Mouse (Mus musculus): ENCODE data around the gene St6galnac3.

Gene St6galnac3

DNA sequence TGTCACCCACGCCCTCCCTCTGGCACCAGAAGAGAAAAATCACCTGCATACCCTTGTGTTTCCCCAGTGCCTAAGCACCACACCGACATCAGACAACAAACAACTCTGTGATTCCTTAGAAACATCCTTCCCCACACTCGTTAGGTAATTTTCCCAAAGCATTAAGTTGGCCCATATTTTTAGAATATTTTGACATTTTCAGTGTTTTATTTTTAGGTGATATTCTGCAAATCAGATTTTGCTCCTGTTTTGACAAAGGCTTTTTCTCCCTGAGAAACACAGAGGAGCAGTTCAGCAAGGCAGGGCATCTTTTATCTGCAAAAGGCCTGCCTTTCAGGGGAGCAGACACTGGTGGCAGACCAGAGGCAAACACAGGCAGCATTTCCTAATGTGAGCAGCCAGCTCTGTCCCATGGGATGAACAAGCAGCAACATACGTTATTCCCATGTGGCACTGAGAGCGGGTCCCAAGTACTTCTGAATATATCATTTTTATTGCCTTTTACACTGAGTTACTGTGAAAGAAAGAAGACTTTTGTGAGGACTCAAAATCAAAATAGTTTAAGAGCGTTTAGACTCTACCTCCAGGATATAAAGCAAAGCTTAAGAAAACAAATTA, 199.7 kb downstream of the St6galnac3 start:
- DNase-seq (ENCODE audit: extremely low read depth, low read depth) = no peak

DNA sequence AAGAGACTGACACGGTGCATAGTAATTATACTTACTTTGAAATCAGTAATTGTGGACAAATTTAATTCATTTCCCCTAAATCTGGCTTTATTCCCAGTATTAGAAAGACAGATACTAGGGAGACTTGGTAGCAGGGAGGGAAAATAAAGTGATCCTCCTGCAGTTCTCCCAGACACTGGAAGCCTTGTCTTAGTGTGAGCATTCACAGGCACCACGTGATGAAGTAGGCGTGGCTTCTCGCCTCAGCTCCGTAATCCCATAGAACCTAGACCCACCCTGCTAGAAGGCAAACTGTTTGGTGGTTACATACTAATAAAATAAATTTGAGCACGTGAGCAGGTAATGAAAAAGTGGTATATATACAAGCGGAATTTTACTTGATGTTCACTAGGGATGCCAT, 208.1 kb downstream of the St6galnac3 start:
- no peak for DNase-seq (ENCODE audit: extremely low read depth, low read depth)

GRCm38 (mm10) chr3:153513501-153514060, 211.4 kb downstream of the St6galnac3 start:
- no peak for DNase-seq (ENCODE audit: extremely low read depth, low read depth)

DNA sequence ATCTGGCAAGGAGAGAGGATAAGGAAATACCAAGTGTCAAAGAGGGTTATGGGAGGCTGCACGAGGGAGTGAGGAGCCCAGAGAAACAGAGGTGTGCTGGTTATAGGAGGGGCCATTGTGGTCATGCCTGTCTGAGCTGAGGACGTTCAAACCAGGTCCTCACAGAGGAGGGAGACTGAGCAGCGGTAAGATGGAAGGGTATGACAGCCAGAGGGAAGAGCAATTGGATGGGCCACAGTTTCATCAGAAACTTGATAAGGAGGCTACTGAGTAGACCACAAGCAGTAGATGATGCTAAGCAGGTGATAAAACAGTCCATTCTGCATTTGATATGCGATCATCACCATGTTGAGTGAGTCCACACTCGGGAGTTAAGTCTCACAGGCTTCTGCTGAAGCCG, 212.4 kb downstream of the St6galnac3 start:
- DNase-seq (ENCODE audit: extremely low read depth, low read depth) = no peak

DNA sequence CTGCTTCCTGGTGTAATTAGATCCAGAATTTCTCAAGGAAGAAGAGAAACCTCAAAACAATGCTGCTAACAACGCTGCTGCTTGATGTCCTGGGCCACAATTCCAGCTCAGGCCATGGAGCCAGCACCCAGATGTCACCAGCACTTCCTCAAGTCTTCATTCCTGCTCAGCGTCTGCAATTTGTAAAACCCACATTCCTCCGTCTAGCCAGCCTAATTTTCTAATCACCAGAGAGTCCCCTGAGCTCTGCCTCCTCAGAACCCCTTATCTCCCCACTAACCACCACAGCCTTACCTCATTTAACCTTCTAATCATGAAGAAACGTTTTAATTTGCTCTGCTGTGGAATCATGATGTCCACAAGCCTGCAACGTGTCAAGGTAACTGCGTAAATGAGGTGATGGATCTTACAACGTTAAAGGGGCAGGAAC, 213.8 kb downstream of the St6galnac3 start:
- DNase-seq (ENCODE audit: extremely low read depth, low read depth) = peak; percentile 72

GRCm38 (mm10) chr3:153510048-153510630, 214.8 kb downstream of the St6galnac3 start:
- no peak for DNase-seq (ENCODE audit: extremely low read depth, low read depth)

DNA sequence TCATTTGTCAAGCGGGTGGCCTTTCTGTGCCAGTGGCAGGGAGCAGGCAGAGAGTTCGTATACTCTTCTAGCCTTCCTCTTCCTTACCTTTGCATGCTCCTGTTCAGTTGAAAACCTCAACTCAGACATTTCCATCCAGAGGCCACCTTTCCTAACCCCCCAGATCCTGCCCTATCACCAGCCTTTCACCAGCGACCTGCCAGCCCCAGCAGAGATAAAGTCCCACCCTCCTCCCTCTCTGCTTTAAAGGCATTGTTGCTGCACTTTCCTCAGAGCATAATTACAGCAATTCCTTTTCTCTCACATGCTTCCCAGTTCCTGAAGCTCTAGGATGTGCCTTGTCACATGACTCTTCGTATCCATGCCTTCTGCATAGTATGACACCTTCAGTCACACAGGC, 215.3 kb downstream of the St6galnac3 start:
- DNase-seq (ENCODE audit: extremely low read depth, low read depth) = no peak

DNA sequence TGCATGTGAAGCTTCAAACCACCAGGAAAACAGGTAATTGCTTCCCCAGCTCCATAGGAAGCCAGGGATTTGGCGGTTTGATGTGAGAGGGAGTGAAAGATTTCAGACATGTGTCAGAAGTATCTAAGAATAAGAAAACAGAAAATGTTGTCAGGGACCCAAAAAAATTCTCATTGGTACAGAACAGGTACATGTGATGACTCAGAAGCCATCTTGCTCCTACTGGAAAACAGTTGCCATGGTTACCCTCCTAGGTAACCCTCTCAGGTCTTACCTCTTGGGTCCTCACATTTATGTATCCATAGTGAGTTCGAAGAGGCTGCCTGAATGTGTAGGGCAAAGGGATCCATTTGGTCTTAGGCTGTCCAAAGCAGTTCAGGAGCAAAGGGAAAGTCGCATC, 215.9 kb downstream of the St6galnac3 start:
- DNase-seq (ENCODE audit: extremely low read depth, low read depth) = no peak

GRCm38 (mm10) chr3:153508592-153508991, 216.4 kb downstream of the St6galnac3 start:
- DNase-seq (ENCODE audit: extremely low read depth, low read depth) = no peak

GRCm38 (mm10) chr3:153507599-153507998, 217.4 kb downstream of the St6galnac3 start:
- DNase-seq (ENCODE audit: extremely low read depth, low read depth) = no peak

- DNase-seq (ENCODE audit: extremely low read depth, low read depth) = no peak
Measured at GRCm38 (mm10) chr3:153502488-153502887, 222.5 kb downstream of the St6galnac3 start.

- peak; percentile 36 for DNase-seq (ENCODE audit: extremely low read depth, low read depth)
Measured at GRCm38 (mm10) chr3:153501333-153501877, 223.6 kb downstream of the St6galnac3 start.

DNA sequence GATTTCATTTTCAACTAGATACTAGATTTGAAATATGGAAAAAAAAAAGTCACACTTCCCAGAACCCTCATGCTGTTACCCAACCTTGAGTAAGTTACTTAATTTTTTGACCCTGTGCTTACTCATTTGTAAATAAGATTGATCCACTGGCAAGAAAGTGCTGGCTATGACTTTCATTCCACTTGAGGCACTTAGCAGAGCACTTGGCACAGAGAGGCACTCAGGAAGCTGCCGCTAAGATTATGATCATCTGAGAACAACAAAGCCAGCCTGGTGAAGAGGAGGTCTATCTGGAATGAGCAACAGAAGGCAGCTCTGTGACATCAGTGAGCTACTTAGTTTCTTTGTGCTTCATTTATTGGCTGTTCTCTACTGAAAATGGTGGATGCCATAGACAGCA, 232.0 kb downstream of the St6galnac3 start:
- no peak for DNase-seq (ENCODE audit: extremely low read depth, low read depth)

DNA sequence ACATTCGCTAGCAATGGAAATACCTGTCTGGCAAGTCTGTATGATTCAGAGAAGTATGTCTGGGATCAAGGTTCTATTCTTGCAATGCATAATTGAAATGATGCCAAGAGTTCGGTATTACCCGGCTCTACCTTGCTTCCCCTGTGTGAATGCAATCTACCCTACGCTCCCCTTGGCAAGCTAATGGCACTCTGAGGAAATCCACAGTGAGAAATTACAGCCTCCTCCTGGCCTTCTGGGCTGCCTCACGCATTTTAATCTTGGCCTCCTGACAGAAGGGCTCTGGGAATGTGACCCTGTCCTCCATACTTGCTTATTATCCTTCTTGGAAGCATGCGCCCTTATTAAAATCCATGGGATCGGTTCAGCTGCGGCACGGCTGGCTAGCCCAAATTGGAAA, 235.3 kb downstream of the St6galnac3 start:
- DNase-seq (ENCODE audit: extremely low read depth, low read depth) = no peak

- DNase-seq (ENCODE audit: extremely low read depth, low read depth) = no peak
Measured at GRCm38 (mm10) chr3:153488931-153489330, 236.0 kb downstream of the St6galnac3 start.

- no peak for DNase-seq (ENCODE audit: extremely low read depth, low read depth)
Measured at GRCm38 (mm10) chr3:153485176-153485575, 239.8 kb downstream of the St6galnac3 start.

- DNase-seq (ENCODE audit: extremely low read depth, low read depth) = no peak
Measured at GRCm38 (mm10) chr3:153484701-153485100, 240.3 kb downstream of the St6galnac3 start.

DNA sequence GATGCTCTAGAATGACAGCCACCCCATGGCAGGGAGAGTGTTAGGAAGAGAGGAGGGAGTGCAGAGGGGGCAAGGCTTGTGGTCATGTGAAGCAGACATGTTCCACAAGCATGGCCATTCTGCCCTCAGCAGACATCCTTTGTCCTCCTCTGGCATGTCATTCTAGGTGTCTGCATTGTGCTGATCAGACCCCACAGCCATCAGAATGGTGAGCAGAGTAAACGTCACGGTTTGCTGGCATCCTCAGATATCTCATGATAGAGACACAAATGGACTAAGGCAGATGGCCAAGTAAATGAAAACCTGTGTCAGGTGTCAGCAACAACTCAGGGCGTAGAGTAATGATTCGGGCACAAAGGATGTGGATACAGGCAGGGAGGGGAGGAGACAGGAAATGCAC, 241.3 kb downstream of the St6galnac3 start:
- no peak for DNase-seq (ENCODE audit: extremely low read depth, low read depth)

GRCm38 (mm10) chr3:153482098-153482497, 242.9 kb downstream of the St6galnac3 start:
- DNase-seq (ENCODE audit: extremely low read depth, low read depth) = no peak

DNA sequence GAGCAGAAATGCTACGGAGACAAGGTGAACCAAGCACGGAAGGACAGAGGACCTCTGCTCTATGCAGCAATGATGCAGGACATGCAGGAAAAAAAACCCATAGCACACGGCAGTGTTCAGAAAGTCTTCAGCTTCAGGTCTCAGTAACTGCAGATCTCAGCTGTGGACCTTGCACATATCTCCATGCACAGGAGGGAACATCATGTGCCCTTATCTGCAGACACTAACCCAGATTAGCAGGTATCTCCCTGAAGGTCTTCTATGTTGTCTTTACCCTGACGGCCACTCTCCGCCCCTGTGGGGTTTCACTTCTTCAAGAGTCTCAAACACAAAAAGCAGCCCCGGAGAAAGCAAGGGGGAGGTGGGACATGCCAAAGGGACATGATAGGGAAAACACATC, 244.0 kb downstream of the St6galnac3 start:
- DNase-seq (ENCODE audit: extremely low read depth, low read depth) = peak; percentile 6

GRCm38 (mm10) chr3:153480636-153481006, 244.4 kb downstream of the St6galnac3 start:
- peak; percentile 59 for DNase-seq (ENCODE audit: extremely low read depth, low read depth)

DNA sequence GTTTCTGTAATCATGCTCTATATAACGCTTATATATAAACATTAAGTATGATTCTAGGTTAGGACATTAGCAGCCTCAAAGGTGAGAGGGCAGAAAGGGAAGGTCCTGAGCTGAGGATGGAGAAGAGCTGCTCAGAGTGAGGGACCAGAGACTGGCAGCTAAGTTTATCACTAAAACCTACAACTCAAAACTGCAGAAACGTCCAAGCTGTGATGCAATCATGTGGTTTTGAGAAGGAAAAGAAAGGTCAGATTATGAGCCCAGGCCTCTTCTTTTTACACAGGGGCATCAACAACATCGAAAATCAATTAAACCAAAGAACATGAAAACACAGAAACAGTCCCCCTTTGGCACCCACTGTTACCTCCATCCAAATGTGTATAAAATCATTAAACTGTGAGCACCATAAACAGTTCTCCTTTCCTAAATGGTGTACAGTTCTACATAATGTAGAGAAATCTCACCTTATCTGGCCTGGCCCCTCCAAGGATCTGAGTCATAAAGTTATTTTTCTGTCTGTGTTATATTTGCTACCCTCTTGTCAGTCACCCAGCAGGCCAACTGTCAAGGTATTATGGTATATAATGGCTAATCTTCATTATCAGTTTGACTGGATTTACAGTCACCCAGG, 244.9 kb downstream of the St6galnac3 start:
- peak; percentile 3 for DNase-seq (ENCODE audit: extremely low read depth, low read depth)
